Mouse (Mus musculus) testis, adult 2 months (tissue): Measurements from ENCODE around the gene Parpbp. TPM values are rescaled to one million over a fixed set of nuclear protein-coding genes. Genes with fewer than 3 reads are reported as not detected.

Experiments
- H3K27ac ChIP-seq: fragments of 200-500 bp; 2 replicates; pipeline ENCODE4 v1.5.1; 2012; ENCODE audit warnings: low read depth, low read length; ENCODE audit not compliant: control insufficient read depth, insufficient read depth
- H3K27me3 ChIP-seq: fragments of 200-500 bp; 2 replicates; pipeline ENCODE4 v1.6.1; 2012; ENCODE audit warnings: mild to moderate bottlenecking, low read length, moderate library complexity; ENCODE audit not compliant: control insufficient read depth, insufficient read depth
- H3K36me3 ChIP-seq: fragments of 200-500 bp; 2 replicates; pipeline ENCODE4 v1.6.1; 2012; ENCODE audit warnings: mild to moderate bottlenecking, low read length; ENCODE audit not compliant: control insufficient read depth, insufficient read depth
- H3K4me1 ChIP-seq: fragments of 200-500 bp; 2 replicates; pipeline ENCODE4 v1.6.1; 2012; ENCODE audit warnings: low read length; ENCODE audit not compliant: control insufficient read depth, insufficient read depth
- H3K4me3 ChIP-seq: fragments of 200-500 bp; 2 replicates; pipeline ENCODE4 v1.5.1; 2012; ENCODE audit warnings: low read depth, mild to moderate bottlenecking, low read length, moderate library complexity, mixed read lengths; ENCODE audit not compliant: control insufficient read depth
- CTCF ChIP-seq: fragments of 200-500 bp; IDR thresholded peaks from 2 replicates; pipeline ENCODE4 v1.5.1; 2012; ENCODE audit warnings: low read depth, mild to moderate bottlenecking, inconsistent platforms, low read length, moderate library complexity; ENCODE audit not compliant: control insufficient read depth, insufficient read depth, insufficient replicate concordance
- POLR2A ChIP-seq: fragments of 200-500 bp; IDR thresholded peaks from 2 replicates; pipeline ENCODE4 v1.6.1; 2012; ENCODE audit warnings: low read depth, mild to moderate bottlenecking, inconsistent platforms, low read length, moderate library complexity; ENCODE audit not compliant: control insufficient read depth
- polyA plus RNA-seq: library from polyadenylated mRNA; depleted of rRNA; stranded (reverse); fragments of >200 nt; gene quantifications from 2 replicates; pipeline ENCODE4 v1.2.3, GENCODE M21; 2012; rRNA removed

Parpbp gene
- polyA plus RNA-seq = 4.7 TPM in 2 replicates

- Histone ChIP-seq H3K27me3 (no peaks in the 10 kb centered on the region), H3K4me1 (peaks cover 3% of the 10 kb centered on the region; the same call in 1 of the 2 replicates), H3K27ac (peak within 1 kb of the TSS; percentile 61), H3K4me3 (peak within 1 kb of the TSS; percentile 96), H3K36me3 (no peaks in the 10 kb centered on the region; the same call in none of the 2 replicates)
- TF ChIP-seq POLR2A (peak; percentile 72), CTCF (no peak)
Measured at GRCm38 (mm10) chr10:88146707-88147477, at the start of gene Parpbp, which contains the start of gene Nup37. TSS of gene Parpbp (minus strand) at chr10:88146941. TSS of gene Nup37 (plus strand) at chr10:88146992.

GRCm38 (mm10) chr10:88167438-88168077 is 20.8 kb upstream of the Parpbp start:
- Histone ChIP-seq H3K27ac (no peak overlapping the region), H3K27me3 (no peaks in the 10 kb centered on the region), H3K4me3 (no peak overlapping the region), H3K36me3 (no peaks in the 10 kb centered on the region), H3K4me1 (no peaks in the 10 kb centered on the region)
- TF ChIP-seq POLR2A (no peak), CTCF (no peak)

GRCm38 (mm10) chr10:88166158-88166557 is 19.4 kb upstream of the Parpbp start:
- no peak for TF ChIP-seq POLR2A
- no peak for TF ChIP-seq CTCF
- H3K4me1 ChIP-seq = no peaks in the 10 kb centered on the region
- no peak overlapping the region for H3K27ac ChIP-seq
- no peaks in the 10 kb centered on the region for H3K27me3 ChIP-seq
- H3K36me3 ChIP-seq = no peaks in the 10 kb centered on the region
- no peak overlapping the region for H3K4me3 ChIP-seq

- Histone ChIP-seq H3K4me1 (no peaks in the 10 kb centered on the region), H3K4me3 (no peak overlapping the region), H3K27me3 (no peaks in the 10 kb centered on the region), H3K36me3 (no peaks in the 10 kb centered on the region), H3K27ac (no peak overlapping the region)
- TF ChIP-seq CTCF (no peak), POLR2A (no peak)
Measured at GRCm38 (mm10) chr10:88162676-88163075, 15.9 kb upstream of the Parpbp start.

- Histone ChIP-seq H3K36me3 (no peaks in the 10 kb centered on the region), H3K4me3 (no peak overlapping the region), H3K27ac (no peak overlapping the region), H3K4me1 (no peaks in the 10 kb centered on the region), H3K27me3 (no peaks in the 10 kb centered on the region)
- TF ChIP-seq POLR2A = no peak
- TF ChIP-seq CTCF = no peak
Measured at GRCm38 (mm10) chr10:88162096-88162495, 15.4 kb upstream of the Parpbp start.

- Histone ChIP-seq H3K27ac (no peak overlapping the region), H3K4me1 (no peaks in the 10 kb centered on the region; the same call in 1 of the 2 replicates), H3K27me3 (no peaks in the 10 kb centered on the region), H3K36me3 (no peaks in the 10 kb centered on the region; the same call in none of the 2 replicates), H3K4me3 (no peak overlapping the region)
- no peak for TF ChIP-seq CTCF
Measured at GRCm38 (mm10) chr10:88151658-88152057, 4.9 kb upstream of the Parpbp start.

GRCm38 (mm10) chr10:88150381-88150780 is 3.6 kb upstream of the Parpbp start:
- no peak overlapping the region for H3K27ac ChIP-seq
- H3K4me1 ChIP-seq = no peaks in the 10 kb centered on the region; the same call in 1 of the 2 replicates
- H3K36me3 ChIP-seq = no peaks in the 10 kb centered on the region; the same call in none of the 2 replicates
- no peak for TF ChIP-seq CTCF
- no peak for TF ChIP-seq POLR2A
- H3K27me3 ChIP-seq = no peaks in the 10 kb centered on the region
- H3K4me3 ChIP-seq = no peak overlapping the region
